Mouse (Mus musculus) lung, postnatal 0 days (tissue): Measurements from ENCODE around the gene Slfnl1.

Experiments used
- CTCF ChIP-seq: IDR thresholded peaks from 2 replicates; pipeline ENCODE4 v1.5.1; 2016; ENCODE audit warnings: antibody characterized with exemption, mild to moderate bottlenecking
- EP300 ChIP-seq: IDR thresholded peaks from 2 replicates; pipeline ENCODE4 v1.6.1; 2016; ENCODE audit warnings: antibody characterized with exemption, mild to moderate bottlenecking, control low read depth

DNA sequence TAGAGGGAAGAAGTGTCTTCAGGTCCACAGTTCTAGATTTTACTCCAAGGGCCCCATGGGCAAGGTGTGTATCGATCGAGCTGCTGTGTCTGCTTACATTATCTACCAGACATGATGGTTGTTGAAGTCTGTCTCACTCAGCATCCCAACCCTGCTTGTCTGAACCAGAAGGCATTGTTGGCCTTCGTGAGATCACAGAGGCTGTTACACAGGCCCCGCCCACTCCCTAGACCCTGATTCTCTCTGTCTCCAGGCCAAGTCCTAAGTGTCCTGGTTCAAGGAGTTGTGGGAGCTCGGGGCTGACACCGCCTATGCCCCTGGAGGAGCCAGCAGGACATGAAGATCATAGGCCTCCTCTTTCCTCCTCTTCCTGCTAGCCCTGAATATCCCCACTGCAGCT is at the start of gene Slfnl1:
- no peak for TF ChIP-seq CTCF
- no peak for TF ChIP-seq EP300
